Mouse (Mus musculus) lung, adult 2 months (tissue): Measurements from ENCODE around the gene Zfp750.

Source experiments
- CTCF ChIP-seq: fragments of 200-500 bp; IDR thresholded peaks from 2 replicates; pipeline ENCODE4 v1.5.1; 2011; ENCODE audit warnings: mild to moderate bottlenecking, low read length, control low read depth; ENCODE audit not compliant: insufficient read depth
- POLR2A ChIP-seq: fragments of 200-500 bp; IDR thresholded peaks from 2 replicates; pipeline ENCODE4 v1.6.1; 2011; ENCODE audit warnings: low read depth, mild to moderate bottlenecking, control low read depth, low read length, borderline replicate concordance; ENCODE audit errors: extremely low read depth

- TF ChIP-seq CTCF (no peak), POLR2A (no peak)
Observed at GRCm38 (mm10) chr11:121552167-121552566, 33.0 kb upstream of the Zfp750 start.
